Mouse (Mus musculus): ENCODE results near the gene Sox2.

DNA sequence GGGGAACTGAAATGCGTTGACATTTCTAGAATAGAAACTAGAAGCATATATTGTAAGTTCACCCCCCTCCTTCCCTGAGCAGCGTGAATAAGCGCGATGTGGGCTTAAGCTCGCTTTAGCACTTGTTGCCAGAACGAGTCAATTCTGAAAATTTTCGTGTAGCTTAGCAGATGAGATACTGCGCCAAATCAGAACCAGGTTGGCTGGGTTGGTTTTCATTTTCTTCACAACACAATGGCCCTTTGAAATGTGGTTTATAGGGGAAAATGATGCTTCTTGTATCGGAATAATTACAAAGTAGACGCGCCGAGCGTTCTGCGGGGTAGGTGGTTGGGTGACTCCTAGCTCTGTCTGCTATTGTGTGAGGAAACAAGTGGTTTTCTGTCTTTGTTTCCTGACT lies 2.4 kb downstream of the Sox2 start:
- no peak for TF ChIP-seq USF1 (IDR thresholded peaks at IDR 0.05; ENCODE audit: low read depth)
- TF ChIP-seq POLR2AphosphoS2 (IDR thresholded peaks at IDR 0.05; ENCODE audit: insufficient read length, low read depth): no peak

Measured in myocyte (in vitro differentiated cells).